Comparison of ENCODE assay signal across 11 mouse cellular contexts in the genomic region with DNA sequence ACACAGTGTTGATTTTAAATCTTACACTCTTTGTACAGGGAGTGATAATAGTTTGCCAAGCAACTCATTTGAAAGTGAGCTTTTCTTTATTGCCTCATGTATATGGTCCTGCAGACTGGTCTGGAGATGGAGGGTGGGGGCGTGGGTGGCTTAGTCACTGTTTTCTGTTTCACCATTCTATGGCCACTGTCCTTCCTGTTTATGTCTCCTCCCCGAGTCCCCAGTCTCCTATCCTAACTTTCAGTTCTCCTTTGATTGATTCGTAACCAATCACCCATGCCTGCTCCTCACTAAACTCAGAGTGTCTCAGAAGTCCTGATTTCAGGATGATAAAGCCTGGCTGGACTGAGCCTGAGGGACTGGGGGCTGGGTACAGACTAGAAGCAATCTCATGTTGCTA. TPM values are rescaled to one million over a fixed set of nuclear protein-coding genes. Genes with fewer than 3 reads are reported as not detected.
DNase-seq lines count a peak whose midpoint lies in the region; ATAC-seq and TF ChIP-seq lines count a peak whose summit lies in the region.
"Had no signal": no experiment of that assay in that cellular context is flagged by ENCODE, and none has a peak within 500 bp of the region (broad histone marks: within the 10 kb centered on the region; RNA-seq: fewer than 3 reads in every experiment).

No protein-coding gene starts in this region.

- H3K79me2 ChIP-seq in macrophage (ENCODE audit: inconsistent target), result peaks cover 56% of the 10 kb centered on the region

- no peak overlapping the region for H3K4me2 ChIP-seq in stomach, embryonic 16.5 days (ENCODE audit: low read depth, low read length)
- no peak overlapping the region for H3K4me2 ChIP-seq in midbrain, embryonic 15.5 days

- 14% methylated on average over 3 of the region's 3 CpGs for WGBS in spleen, adult 2 months
- WGBS in macrophage (ENCODE audit: missing documents), result 3% methylated on average over 3 of the region's 3 CpGs
- 28% methylated on average over 3 of the region's 3 CpGs for WGBS in stomach, embryonic 16.5 days
- 60% methylated on average over 3 of the region's 3 CpGs for WGBS in midbrain, embryonic 15.5 days

- peak overlapping the region; percentile 80 for H3K27ac ChIP-seq in spleen, adult 2 months (ENCODE audit: insufficient read depth, low read length)
- H3K27ac ChIP-seq in macrophage, result peak overlapping the region; percentile 88
- H3K27ac ChIP-seq in stomach, embryonic 16.5 days (ENCODE audit: low read length), result 0 out of 2 replicates have a peak overlapping the region, but pooled peaks have one; percentile 13
- no peak overlapping the region for H3K27ac ChIP-seq in midbrain, embryonic 15.5 days
- H3K27ac ChIP-seq: hindbrain, embryonic 14.5 days; kidney, postnatal 0 days; midbrain, embryonic 10.5 days had no signal

- DNase-seq in spleen, adult 2 months (ENCODE audit: low read depth in 1 of 2, low spot score in 2 of 2), result peak in 1 of 2 experiments; percentile 30
- no peak for DNase-seq in spleen, postnatal 14 days (ENCODE audit: low spot score in 2 of 2)
- DNase-seq in urinary bladder, postnatal 36 days (ENCODE audit: low spot score in 2 of 2), result no peak
- no peak for DNase-seq in layer of hippocampus, adult 8-10 months (ENCODE audit: low spot score in 2 of 2)

- H3K36me3 ChIP-seq in spleen, adult 2 months (ENCODE audit: control insufficient read depth, insufficient read depth, low read length), result no peaks in the 10 kb centered on the region
- H3K36me3 ChIP-seq in macrophage (ENCODE audit: inconsistent target), result peaks cover 10% of the 10 kb centered on the region; the same call in 1 of the 2 replicates
- H3K36me3 ChIP-seq in stomach, embryonic 16.5 days (ENCODE audit: control insufficient read depth, insufficient read depth, low read length), result no peaks in the 10 kb centered on the region
- H3K36me3 ChIP-seq in midbrain, embryonic 15.5 days (replicated peaks), result no peaks in the 10 kb centered on the region
- H3K36me3 ChIP-seq: midbrain, embryonic 10.5 days had no signal

- H3K27me3 ChIP-seq in spleen, adult 2 months (ENCODE audit: control insufficient read depth, insufficient read depth, low read length), result no peaks in the 10 kb centered on the region
- no peaks in the 10 kb centered on the region for H3K27me3 ChIP-seq in stomach, embryonic 16.5 days (ENCODE audit: control insufficient read depth, insufficient read depth, low read length)
- H3K27me3 ChIP-seq in midbrain, embryonic 15.5 days (replicated peaks), result no peaks in the 10 kb centered on the region

- H3K4me1 ChIP-seq in spleen, adult 2 months (ENCODE audit: control insufficient read depth, insufficient read depth, insufficient read length), result peaks cover 14% of the 10 kb centered on the region
- H3K4me1 ChIP-seq in stomach, embryonic 16.5 days (ENCODE audit: control insufficient read depth, insufficient read depth, low read length), result no peaks in the 10 kb centered on the region; the same call in none of the 2 replicates
- H3K4me1 ChIP-seq in midbrain, embryonic 15.5 days, result peaks cover 15% of the 10 kb centered on the region

- no peak for TF ChIP-seq POLR2A in spleen, adult 2 months (IDR thresholded peaks at IDR 0.05; ENCODE audit: low read depth, low read length)

- H3K9me3 ChIP-seq in stomach, embryonic 16.5 days (replicated peaks; ENCODE audit: control insufficient read depth, low read length), result 0 out of 2 replicates have a peak, but pooled peaks cover 4% of the 10 kb centered on the region
- H3K9me3 ChIP-seq in midbrain, embryonic 15.5 days, result no peaks in the 10 kb centered on the region; the same call in 1 of the 2 replicates

- peak overlapping the region; percentile 21; the same call in 1 of the 2 replicates for H3K4me3 ChIP-seq in spleen, adult 2 months (ENCODE audit: extremely low read depth, insufficient read depth, insufficient read length)
- peak overlapping the region; percentile 2; the same call in 1 of the 2 replicates for H3K4me3 ChIP-seq in macrophage (ENCODE audit: inconsistent target)
- no peak overlapping the region for H3K4me3 ChIP-seq in stomach, embryonic 16.5 days (replicated peaks; ENCODE audit: low read length)
- no peak overlapping the region for H3K4me3 ChIP-seq in midbrain, embryonic 15.5 days
- H3K4me3 ChIP-seq: midbrain, embryonic 10.5 days had no signal

- no peak for TF ChIP-seq CTCF in spleen, adult 2 months (IDR thresholded peaks at IDR 0.05; ENCODE audit: extremely low read depth, insufficient read depth, insufficient read length, insufficient replicate concordance)

- no peak overlapping the region for H3K9ac ChIP-seq in stomach, embryonic 16.5 days (ENCODE audit: low read length)
- H3K9ac ChIP-seq in midbrain, embryonic 15.5 days, result no peak overlapping the region
- H3K9ac ChIP-seq: hindbrain, embryonic 14.5 days had no signal

- ATAC-seq in common myeloid progenitor, adult 5-6 weeks (replicated peaks; ENCODE audit: low read depth, poor library complexity, severe bottlenecking), result peak; percentile 63
- ATAC-seq in stomach, embryonic 16.5 days (ENCODE audit: insufficient read depth, low FRiP score), result no peak
- no peak for ATAC-seq in midbrain, embryonic 15.5 days (replicated peaks)

RNA-seq across cellular contexts. Expression of a gene that starts 2.4 kb away (rescaled TPM):
- 7.0 and 7.9 TPM in 2 replicates for polyA plus RNA-seq in spleen, adult 2 months (2012; rRNA removed)
- 3.6 and 9.3 TPM in 2 replicates for total RNA-seq in common myeloid progenitor, adult 5-6 weeks (2017)
- total RNA-seq in macrophage (2018; cell fraction: chromatin; rRNA removed), result 100 to 1,000 TPM in 21 of 26 experiments, 10 to 100 TPM in 5; 66.6 to 682 (median 239) TPM
- total RNA-seq in macrophage (2018; cell fraction: cytosol; rRNA removed), result 10 to 100 TPM in 17 of 26 experiments, 1 to 10 TPM in 9; 5.9 to 25.9 (median 13.4) TPM
- 100 to 1,000 TPM in 21 of 26 experiments, 10 to 100 TPM in 5; 51.4 to 366 (median 145) TPM for total RNA-seq in macrophage (2018; cell fraction: nucleus; rRNA removed)
- polyA plus RNA-seq in macrophage (2018), result 7.7 to 9.7 TPM (median 9.5 TPM) in 3 replicates
- 2.6 and 2.9 TPM in 2 replicates for polyA plus RNA-seq in stomach, embryonic 16.5 days (2015; fragmentation: Nextera tagmentation; extraction: Ambion mirVana)
- polyA plus RNA-seq in midbrain, embryonic 15.5 days (2015; fragmentation: Nextera tagmentation; extraction: Ambion mirVana), result 8.5 and 10.7 TPM in 2 replicates
- 10 to 100 TPM in 3 of 4 experiments, 1 to 10 TPM in 1; 9.0 to 13.9 (median 11.2) TPM for total RNA-seq in layer of hippocampus, adult 8-10 months (2022)

Comparison
In these comparisons a context has a peak if more than half of its experiments do, and no peak if none do; other contexts are left out.
1. H3K4me3 ChIP-seq: peak in spleen, adult 2 months (single experiment) and macrophage (single experiment); none in stomach, embryonic 16.5 days (single experiment) and midbrain, embryonic 15.5 days (single experiment).